Mouse (Mus musculus): ENCODE data around the gene Arl5a.

Arl5a gene

GRCm38 (mm10) chr2:52423611-52424247, 972 bp downstream of the Arl5a start:
- no peak for DNase-seq (ENCODE audit: extremely low read depth, insufficient read length, low spot score)

DNA sequence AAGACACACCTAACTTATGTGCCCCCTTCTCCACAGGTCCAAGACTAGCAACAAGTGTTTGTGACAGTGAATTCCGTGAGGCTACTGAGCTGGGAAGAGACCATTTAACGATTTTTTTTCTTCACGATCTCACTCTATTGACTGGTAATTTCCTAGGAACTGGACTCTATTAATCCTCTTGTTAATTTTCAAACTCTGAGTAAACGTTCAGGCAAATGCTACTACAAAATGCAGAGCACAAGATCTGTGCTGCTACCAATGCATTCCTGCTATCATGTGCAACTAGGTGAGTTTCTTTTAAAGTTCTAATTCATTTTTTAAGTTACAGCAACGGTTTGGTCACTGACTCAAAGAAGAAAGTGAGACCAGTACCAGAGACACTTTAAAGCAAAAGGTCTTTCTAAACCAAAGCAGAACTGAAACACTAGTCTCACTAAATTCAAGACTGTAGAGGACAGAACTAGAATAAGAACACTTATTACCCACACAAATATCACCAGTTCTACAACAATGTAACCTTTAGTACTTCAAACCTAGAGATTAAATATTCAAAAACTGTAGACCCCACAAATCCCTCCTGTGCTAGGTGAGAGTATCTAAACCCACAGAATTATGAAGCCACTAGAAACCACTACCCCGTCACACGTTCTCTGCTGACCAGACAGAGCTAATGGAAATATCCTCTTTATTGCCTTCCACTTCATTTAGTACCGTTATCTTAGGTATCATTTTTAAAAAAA, 1.7 kb downstream of the Arl5a start:
- DNase-seq (ENCODE audit: extremely low read depth, insufficient read length, low spot score): no peak

- no peak for DNase-seq (ENCODE audit: extremely low read depth, insufficient read length, low spot score)
These were observed 3.5 kb downstream of the Arl5a start for GRCm38 (mm10) chr2:52421197-52421596.

- no peak for DNase-seq (ENCODE audit: extremely low read depth, insufficient read length, low spot score)
These were observed 4.5 kb downstream of the Arl5a start for GRCm38 (mm10) chr2:52420001-52420710.

- no peak for DNase-seq (ENCODE audit: extremely low read depth, insufficient read length, low spot score)
These were observed 5.4 kb downstream of the Arl5a start for GRCm38 (mm10) chr2:52419295-52419694.

- no peak for DNase-seq (ENCODE audit: extremely low read depth, insufficient read length, low spot score)
These were observed 12.1 kb downstream of the Arl5a start for GRCm38 (mm10) chr2:52412524-52413037.

DNA sequence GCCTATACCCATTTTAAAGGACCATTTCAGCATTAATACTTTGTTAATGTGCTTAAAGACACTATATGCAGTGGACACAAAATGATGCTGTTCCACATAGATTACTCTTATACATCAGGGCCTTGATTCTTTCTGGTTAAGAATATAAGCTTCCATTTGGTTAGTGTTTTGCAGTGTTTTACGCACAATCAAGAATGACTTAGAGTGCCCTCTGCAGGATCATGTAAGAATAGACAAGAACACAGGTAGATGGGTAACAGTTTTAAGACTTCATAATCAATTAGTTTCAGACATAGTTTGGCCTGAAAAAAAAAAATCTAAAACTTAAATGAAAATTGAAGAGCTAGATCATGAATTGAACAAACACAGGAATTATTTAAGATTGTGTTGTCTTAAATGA, 18.2 kb downstream of the Arl5a start:
- no peak for DNase-seq (ENCODE audit: extremely low read depth, insufficient read length, low spot score)

- no peak for DNase-seq (ENCODE audit: extremely low read depth, insufficient read length, low spot score)
These were observed 19.5 kb downstream of the Arl5a start for GRCm38 (mm10) chr2:52405238-52405637.

- no peak for DNase-seq (ENCODE audit: extremely low read depth, insufficient read length, low spot score)
These were observed 30.2 kb downstream of the Arl5a start for GRCm38 (mm10) chr2:52394529-52394928.

- DNase-seq (ENCODE audit: extremely low read depth, insufficient read length, low spot score): no peak
These were observed 34.2 kb downstream of the Arl5a start for GRCm38 (mm10) chr2:52390415-52390975.

- no peak for DNase-seq (ENCODE audit: extremely low read depth, insufficient read length, low spot score)
These were observed 34.7 kb downstream of the Arl5a start for GRCm38 (mm10) chr2:52389975-52390374.

GRCm38 (mm10) chr2:52386451-52386850, 38.2 kb downstream of the Arl5a start:
- no peak for DNase-seq (ENCODE audit: extremely low read depth, insufficient read length, low spot score)

GRCm38 (mm10) chr2:52386037-52386436, 38.7 kb downstream of the Arl5a start:
- no peak for DNase-seq (ENCODE audit: extremely low read depth, insufficient read length, low spot score)

- no peak for DNase-seq (ENCODE audit: extremely low read depth, insufficient read length, low spot score)
These were observed 45.8 kb downstream of the Arl5a start for GRCm38 (mm10) chr2:52378848-52379261.

DNA sequence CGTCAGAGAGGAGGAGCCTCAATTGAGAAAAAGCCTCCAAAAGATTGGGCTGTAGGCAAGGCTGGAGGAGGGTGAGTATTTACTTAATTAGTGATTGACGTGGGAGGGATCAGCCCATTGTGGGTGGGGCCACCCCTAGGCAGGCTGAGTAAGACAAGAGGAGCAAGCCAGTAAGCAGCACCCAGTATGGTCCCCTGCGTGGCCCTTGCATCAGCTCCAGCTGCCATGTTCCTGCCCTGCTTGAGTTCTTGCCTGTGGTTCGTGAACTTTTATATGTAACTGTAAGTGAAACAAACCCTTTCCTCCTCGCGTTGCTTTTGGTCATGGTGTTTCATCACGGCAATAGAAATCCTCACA, 46.3 kb downstream of the Arl5a start, which contains the start of gene Neb:
TSS of gene Neb (minus strand) at position 27 of the 357 bp plus-strand sequence.
- no peak for DNase-seq (ENCODE audit: extremely low read depth, insufficient read length, low spot score)

DNA sequence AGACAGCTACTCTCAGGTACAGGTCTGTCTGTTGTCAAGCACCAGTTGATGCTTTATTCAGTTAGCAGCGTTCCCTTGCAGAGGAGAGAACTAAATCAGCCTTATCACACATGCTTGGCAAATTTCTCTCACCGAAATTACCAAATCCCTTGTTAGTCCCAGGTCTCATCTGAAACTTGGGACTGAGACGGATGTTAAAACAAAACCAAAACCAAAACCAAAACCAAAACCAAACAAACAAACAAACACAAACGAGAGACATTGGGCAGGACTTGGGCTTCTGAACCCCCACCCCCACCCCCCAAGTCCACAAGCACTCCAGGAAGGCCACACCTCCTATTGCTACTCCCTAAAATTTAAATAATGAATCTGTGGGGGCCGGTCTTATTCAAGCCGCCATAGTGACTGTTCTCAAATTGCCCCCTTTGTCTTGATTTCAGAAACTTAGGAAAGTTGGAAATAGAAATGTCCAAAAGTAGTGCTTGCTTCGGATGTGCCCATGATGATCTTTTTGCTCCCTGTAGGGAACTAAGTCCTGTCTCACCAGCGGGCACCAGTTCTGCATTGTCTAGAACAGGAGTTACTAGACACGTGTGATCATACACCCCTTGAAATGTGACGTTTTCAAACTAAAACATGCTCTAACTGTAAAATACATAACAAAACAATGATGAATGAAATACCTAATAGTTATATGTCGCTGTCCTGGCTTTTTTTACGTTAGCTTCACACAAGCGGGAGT, 46.8 kb downstream of the Arl5a start:
- DNase-seq (ENCODE audit: extremely low read depth, insufficient read length, low spot score): no peak

DNA sequence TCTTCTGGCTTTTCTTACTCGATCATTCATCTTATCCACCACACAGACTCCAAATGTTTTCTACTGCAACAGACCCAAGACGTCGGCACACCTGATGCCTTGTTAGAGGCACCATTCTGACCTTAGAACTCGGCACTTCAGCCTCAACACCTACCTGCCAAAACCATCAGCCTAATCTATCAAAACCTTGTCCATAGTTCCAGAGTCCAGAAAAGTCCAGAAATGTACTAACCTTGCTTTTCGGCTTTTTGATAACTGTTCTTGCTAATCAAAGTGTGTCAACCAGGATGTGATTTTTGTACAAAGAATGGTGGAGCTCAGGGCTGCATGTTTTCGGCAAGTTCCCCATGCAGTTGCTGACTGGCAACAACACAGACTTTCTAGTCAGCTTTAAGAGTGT, 50.0 kb downstream of the Arl5a start:
- no peak for DNase-seq (ENCODE audit: extremely low read depth, insufficient read length, low spot score)

GRCm38 (mm10) chr2:52372480-52372879, 52.2 kb downstream of the Arl5a start:
- DNase-seq (ENCODE audit: extremely low read depth, insufficient read length, low spot score): no peak

- DNase-seq (ENCODE audit: extremely low read depth, insufficient read length, low spot score): no peak
These were observed 52.6 kb downstream of the Arl5a start for GRCm38 (mm10) chr2:52372080-52372479.

- no peak for DNase-seq (ENCODE audit: extremely low read depth, insufficient read length, low spot score)
These were observed 53.6 kb downstream of the Arl5a start for GRCm38 (mm10) chr2:52371066-52371465.
